Mouse (Mus musculus): ENCODE measurements around the gene Bmp2k. TPM values are rescaled to one million over a fixed set of nuclear protein-coding genes. Genes with fewer than 3 reads are reported as not detected.

The Bmp2k gene
- 7.5 and 8.1 TPM in 2 replicates for polyA plus RNA-seq (2012; rRNA removed)

GRCm38 (mm10) chr5:96997310-96997801 lies at the start of gene Bmp2k:
TSS of gene Bmp2k (plus strand) at chr5:96997689.

DNA sequence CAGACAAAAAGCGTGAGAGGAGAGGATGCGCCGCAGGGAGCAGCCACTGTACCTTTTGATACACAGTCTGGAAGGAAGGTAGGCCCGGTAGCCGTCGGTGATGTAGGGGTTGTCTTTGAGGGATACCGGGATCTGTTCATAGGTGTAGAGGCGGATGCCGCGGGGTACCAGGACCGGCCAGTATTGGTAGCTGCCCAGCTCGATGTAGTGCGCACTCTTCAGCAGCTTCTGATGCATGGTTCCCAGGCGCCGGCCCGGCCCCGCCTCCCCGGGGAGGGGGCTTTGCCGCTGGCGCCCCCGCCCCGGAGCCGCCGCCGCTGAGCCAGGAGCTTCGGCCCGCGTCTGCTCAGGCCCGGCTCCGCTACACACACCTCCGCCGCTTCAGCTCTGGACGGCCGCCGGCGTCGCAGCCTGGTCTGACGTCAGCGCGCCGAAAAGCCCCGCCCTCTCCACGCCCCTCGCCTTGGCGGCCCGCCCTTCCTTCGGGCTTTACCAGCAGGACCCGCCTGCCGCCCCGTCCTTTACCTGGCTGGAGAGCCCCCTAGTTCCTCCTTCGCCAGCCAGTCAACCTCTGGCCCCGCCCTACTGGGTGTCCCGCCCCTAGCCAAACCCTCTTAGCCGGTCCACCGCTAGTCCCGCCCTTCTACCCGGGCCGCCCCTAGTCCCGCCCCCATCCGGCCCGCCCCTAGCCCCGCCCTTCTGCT lies 113.9 kb downstream of the Bmp2k start, which contains the start of gene Paqr3:
Gene Paqr3, minus strand, starts transcription at position 390 of the 704 bp plus-strand sequence.

Other genes starting within 250 kb of the Bmp2k start
- 22.6 and 29.2 TPM in 2 replicates for gene Anxa3, start 204.3 kb upstream of the Bmp2k start, polyA plus RNA-seq (2012; rRNA removed)
- 23.5 and 27.2 TPM in 2 replicates for gene Paqr3, start 113.9 kb downstream of the Bmp2k start, polyA plus RNA-seq (2012; rRNA removed)